Mouse (Mus musculus) embryonic facial prominence, embryonic 14.5 days (tissue): ENCODE data around the gene Usp53. TPM values are rescaled to one million over a fixed set of nuclear protein-coding genes. Genes with fewer than 3 reads are reported as not detected.
A peak's percentile ranks its signal among the peaks of the same experiment; 100 is the strongest.
"Not testable (repeated sequence)": the region's sequence is repeated elsewhere in the genome, so short reads cannot be mapped to it uniquely, and the experiment has no call there.

Experiments
- ATAC-seq: fragments of 200-750 bp; cut with Nextera tagmentation; 2 replicates; pipeline ENCODE4 v1.8.0; 2017; ENCODE audit warnings: low read depth, moderate number of reproducible peaks, moderate TSS enrichment
- DNase-seq: peaks from one replicate; pipeline ENCODE4 v3.0.0-alpha.2; 2015; ENCODE audit warnings: low spot score
- H3K27ac ChIP-seq: fragments of 300-500 bp; sonication (generic); replicated peaks from 2 replicates; pipeline ENCODE4 v1.5.1; 2014; ENCODE audit warnings: low read depth, mild to moderate bottlenecking, low read length, moderate library complexity
- H3K27me3 ChIP-seq: fragments of 300-500 bp; sonication (generic); replicated peaks from 2 replicates; pipeline ENCODE4 v1.6.1; 2014; ENCODE audit warnings: low read length; ENCODE audit not compliant: control insufficient read depth, insufficient read depth
- H3K36me3 ChIP-seq: fragments of 300-500 bp; sonication (generic); 2 replicates; pipeline ENCODE4 v1.6.1; 2014; ENCODE audit warnings: low read length, mixed read lengths; ENCODE audit not compliant: control insufficient read depth, insufficient read depth
- H3K4me1 ChIP-seq: fragments of 300-500 bp; sonication (generic); 2 replicates; pipeline ENCODE4 v1.6.1; 2014; ENCODE audit warnings: antibody characterized with exemption, low read length; ENCODE audit not compliant: control insufficient read depth, insufficient read depth
- H3K4me2 ChIP-seq: fragments of 300-500 bp; sonication (generic); 2 replicates; pipeline ENCODE4 v1.6.1; 2014; ENCODE audit warnings: low read depth, mild to moderate bottlenecking, low read length, moderate library complexity, mixed read lengths
- H3K4me3 ChIP-seq: fragments of 300-500 bp; sonication (generic); 2 replicates; pipeline ENCODE4 v1.5.1; 2014; ENCODE audit warnings: low read depth, mild to moderate bottlenecking, low read length
- H3K9ac ChIP-seq: fragments of 300-500 bp; sonication (generic); 2 replicates; pipeline ENCODE4 v1.6.1; 2014; ENCODE audit warnings: low read depth, mild to moderate bottlenecking, low read length, moderate library complexity, mixed read lengths
- H3K9me3 ChIP-seq: fragments of 300-500 bp; sonication (generic); 2 replicates; pipeline ENCODE4 v1.6.1; 2016; ENCODE audit warnings: low read length; ENCODE audit not compliant: control insufficient read depth
- WGBS: fragments of 180-500 bp; shearing (Covaris S2); extraction: QIAGEN DNeasy Blood & Tissue Kit; methylation state at CpG from one replicate; pipeline ENCODE4 v1.1.7; 2014; 5-methylcytosine and 5-hydroxymethylcytosine counted together
- polyA plus RNA-seq: library from polyadenylated mRNA; unstranded; fragments of >200 nt; fragmentation: Nextera tagmentation; extraction: Ambion mirVana; gene quantifications from 2 replicates; pipeline ENCODE4 v1.2.1, GENCODE M21; 2014

Usp53 gene
- polyA plus RNA-seq, 1 experiment from 2014 or later, result 8.1 TPM

- Histone ChIP-seq H3K4me2 (no peak overlapping the region), H3K36me3 (no peaks in the 10 kb centered on the region), H3K9ac (no peak overlapping the region), H3K9me3 (no peaks in the 10 kb centered on the region), H3K27ac (no peak overlapping the region), H3K4me1 (no peaks in the 10 kb centered on the region), H3K27me3 (no peaks in the 10 kb centered on the region), H3K4me3 (no peak overlapping the region)
- no peak for DNase-seq
- 79% methylated on average over 3 of the region's 3 CpGs for WGBS
- no peak for ATAC-seq
Measured at GRCm38 (mm10) chr3:122974833-122975232, 9.5 kb downstream of the Usp53 start.

DNA sequence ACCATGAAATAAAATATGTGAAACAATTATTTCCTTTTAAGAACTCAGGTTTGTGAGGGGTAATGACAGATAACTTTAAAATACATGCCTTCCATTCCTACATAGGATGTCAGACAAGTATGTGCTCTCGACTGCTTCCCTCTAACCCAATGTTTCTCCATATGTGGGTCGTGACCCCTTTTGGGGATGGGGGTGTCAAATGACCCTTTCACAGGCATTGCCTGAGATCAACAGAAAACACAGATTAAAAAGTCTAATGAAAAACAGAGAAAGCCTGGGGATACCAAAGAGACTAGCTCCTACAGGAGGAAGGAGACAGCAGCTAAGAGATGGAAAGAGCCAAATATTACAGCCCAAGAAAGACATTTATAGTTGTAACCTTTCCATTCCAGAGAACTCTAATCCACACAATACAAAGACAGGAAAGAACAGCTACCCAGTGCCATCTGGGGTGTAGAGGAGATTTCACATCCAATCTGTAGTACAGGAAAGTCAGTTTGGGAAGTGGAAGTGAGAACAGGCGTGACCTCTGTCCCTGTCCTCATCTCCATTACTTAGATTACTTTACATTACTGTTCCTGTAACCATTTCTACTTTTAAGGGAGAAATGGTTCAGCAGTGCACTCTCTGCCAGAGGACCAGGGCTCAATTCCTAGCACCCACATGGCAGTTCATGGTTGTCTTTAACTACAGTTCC is 12.0 kb downstream of the Usp53 start:
- Histone ChIP-seq H3K27me3 (no peaks in the 10 kb centered on the region), H3K9ac (no peak overlapping the region), H3K4me2 (no peak overlapping the region), H3K27ac (no peak overlapping the region), H3K4me1 (no peaks in the 10 kb centered on the region), H3K36me3 (peaks cover 11% of the 10 kb centered on the region; the same call in 1 of the 2 replicates), H3K4me3 (no peak overlapping the region), H3K9me3 (no peaks in the 10 kb centered on the region)
- no peak for DNase-seq
- no peak for ATAC-seq
- 39% methylated on average over 3 of the region's 3 CpGs for WGBS

DNA sequence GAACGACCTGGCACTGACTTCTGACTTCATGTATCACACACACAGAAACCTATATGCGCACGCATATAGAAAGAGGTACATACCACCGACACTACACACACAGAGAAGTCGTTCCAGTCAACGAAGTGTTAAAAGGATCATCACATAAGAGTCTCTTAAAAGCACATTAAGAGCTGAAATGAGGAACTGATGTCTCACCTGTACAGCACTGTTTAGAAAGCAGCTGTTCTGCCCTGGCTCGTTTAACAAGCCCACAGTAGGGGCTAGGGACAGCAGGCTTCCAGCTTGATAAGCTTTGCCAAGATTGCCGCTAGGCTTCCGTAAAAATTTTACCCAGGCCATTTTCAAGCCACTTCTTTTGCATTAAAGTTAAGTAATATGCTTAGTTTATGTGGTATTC is 15.9 kb downstream of the Usp53 start:
- WGBS, result 84% methylated on average over 9 of the region's 9 CpGs
- no peak for DNase-seq
- ATAC-seq, result no peak
- Histone ChIP-seq H3K4me1 (no peaks in the 10 kb centered on the region), H3K27ac (no peak overlapping the region), H3K4me2 (no peak overlapping the region), H3K9me3 (no peaks in the 10 kb centered on the region), H3K4me3 (no peak overlapping the region), H3K36me3 (peaks cover 11% of the 10 kb centered on the region; the same call in 1 of the 2 replicates), H3K27me3 (no peaks in the 10 kb centered on the region), H3K9ac (no peak overlapping the region)

DNA sequence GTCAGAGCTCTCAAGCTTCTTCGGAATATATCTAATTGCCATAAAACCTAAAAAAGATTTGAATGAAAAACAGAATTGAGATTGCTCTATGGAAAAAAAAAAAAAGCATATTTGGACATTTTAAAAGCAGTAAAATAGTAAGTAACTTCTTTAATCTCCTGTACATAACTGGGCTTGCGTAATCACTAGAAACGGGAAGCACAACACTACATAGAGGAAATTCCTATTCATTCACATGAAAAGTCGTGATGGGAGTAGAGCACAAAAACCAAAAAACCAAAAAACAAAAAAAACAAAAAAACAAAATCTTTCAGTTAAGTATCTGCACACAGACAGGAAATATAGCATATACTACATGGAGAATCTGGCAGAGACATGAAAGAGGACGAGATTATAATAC is 20.0 kb downstream of the Usp53 start:
- WGBS, result 83% methylated on average over 5 of the region's 5 CpGs
- Histone ChIP-seq H3K4me1 (no peaks in the 10 kb centered on the region), H3K4me3 (no peak overlapping the region), H3K27ac (no peak overlapping the region), H3K9me3 (no peaks in the 10 kb centered on the region), H3K9ac (no peak overlapping the region), H3K27me3 (no peaks in the 10 kb centered on the region), H3K4me2 (no peak overlapping the region), H3K36me3 (peaks cover 15% of the 10 kb centered on the region; the same call in 1 of the 2 replicates)
- ATAC-seq (no peak), DNase-seq (no peak)

DNA sequence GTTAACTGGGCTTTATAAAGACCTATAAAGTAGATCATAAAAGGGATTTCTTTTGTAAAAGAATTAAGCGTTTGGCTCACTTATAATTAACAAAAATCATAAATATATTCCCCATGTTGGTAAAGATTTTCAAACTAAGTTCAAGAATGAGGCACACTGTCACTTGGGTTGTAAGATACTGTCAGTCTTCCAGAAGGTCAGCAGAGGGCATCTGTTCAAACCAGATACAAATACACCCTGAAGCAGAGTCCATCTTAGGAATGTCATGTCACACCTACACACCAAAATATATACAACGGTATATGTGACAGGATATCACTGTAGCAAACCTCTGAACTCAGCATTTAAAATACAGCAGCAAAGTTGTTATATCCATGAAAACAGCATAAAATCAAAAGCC is 34.2 kb downstream of the Usp53 start:
- no peaks in the 10 kb centered on the region for H3K9me3 ChIP-seq
- peaks cover 23% of the 10 kb centered on the region; the same call in 1 of the 2 replicates for H3K36me3 ChIP-seq
- no peak overlapping the region for H3K27ac ChIP-seq
- ATAC-seq (no peak), DNase-seq (no peak)
- H3K4me2 ChIP-seq, result no peak overlapping the region
- 89% methylated on average over 2 of the region's 2 CpGs for WGBS
- no peaks in the 10 kb centered on the region for H3K27me3 ChIP-seq
- H3K4me1 ChIP-seq, result no peaks in the 10 kb centered on the region
- no peak overlapping the region for H3K9ac ChIP-seq
- no peak overlapping the region for H3K4me3 ChIP-seq

DNA sequence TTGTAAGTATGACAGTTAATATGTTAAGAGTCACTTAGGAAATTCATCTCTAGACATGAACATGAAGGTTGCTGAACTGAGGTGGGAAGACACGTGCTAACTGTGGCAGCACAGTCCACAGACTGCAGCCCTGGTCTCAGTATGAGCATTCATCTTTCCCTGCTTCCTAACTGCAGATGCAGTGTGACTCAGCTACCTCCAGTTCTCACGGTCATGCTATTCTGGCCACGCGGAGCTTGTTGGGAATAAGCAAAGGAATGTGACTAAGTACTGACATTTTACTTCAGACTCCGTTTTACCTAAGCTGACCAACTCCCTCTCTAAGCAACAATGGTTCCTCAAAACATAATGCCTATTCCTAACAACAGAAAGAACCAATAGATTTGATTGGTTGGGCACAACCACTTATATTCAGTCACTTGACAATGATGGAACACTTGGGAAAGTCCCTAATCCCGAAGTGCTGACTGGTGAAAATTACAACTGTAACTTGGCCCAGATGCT is 40.9 kb downstream of the Usp53 start:
- no peaks in the 10 kb centered on the region for H3K9me3 ChIP-seq
- H3K4me1 ChIP-seq, result no peaks in the 10 kb centered on the region
- no peak overlapping the region for H3K27ac ChIP-seq
- no peak for DNase-seq
- H3K4me3 ChIP-seq, result no peak overlapping the region
- H3K4me2 ChIP-seq, result no peak overlapping the region
- 0 out of 2 replicates have a peak, but pooled peaks cover 9% of the 10 kb centered on the region for H3K36me3 ChIP-seq
- no peak overlapping the region for H3K9ac ChIP-seq
- 80% methylated on average over 6 of the region's 6 CpGs for WGBS
- ATAC-seq, result no peak
- H3K27me3 ChIP-seq, result no peaks in the 10 kb centered on the region

DNA sequence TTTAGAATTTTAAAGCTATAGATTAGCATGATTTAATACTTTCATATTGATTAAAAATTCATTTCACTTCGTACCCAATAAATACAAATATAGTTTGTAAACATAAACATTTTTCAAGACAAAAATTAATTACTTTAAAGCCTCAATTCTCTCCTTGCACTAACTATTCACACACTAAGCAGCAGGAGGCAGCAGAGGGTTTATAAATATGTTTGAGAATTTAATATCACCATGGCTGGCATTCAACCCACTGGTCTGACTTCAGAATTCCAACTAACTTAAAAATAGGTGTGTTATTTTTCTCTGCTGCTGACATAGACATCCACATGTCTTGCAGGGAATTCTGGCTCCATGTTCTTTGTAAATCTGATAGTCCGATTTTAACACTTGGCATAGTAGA is 45.1 kb downstream of the Usp53 start:
- Histone ChIP-seq H3K4me2 (no peak overlapping the region), H3K27me3 (no peaks in the 10 kb centered on the region), H3K9me3 (no peaks in the 10 kb centered on the region), H3K36me3 (0 out of 2 replicates have a peak, but pooled peaks cover 5% of the 10 kb centered on the region), H3K9ac (no peak overlapping the region), H3K4me3 (no peak overlapping the region), H3K4me1 (no peaks in the 10 kb centered on the region), H3K27ac (no peak overlapping the region)
- no peak for ATAC-seq
- DNase-seq, result peak; percentile 84
- 71% methylated on average over 2 of the region's 2 CpGs for WGBS

DNA sequence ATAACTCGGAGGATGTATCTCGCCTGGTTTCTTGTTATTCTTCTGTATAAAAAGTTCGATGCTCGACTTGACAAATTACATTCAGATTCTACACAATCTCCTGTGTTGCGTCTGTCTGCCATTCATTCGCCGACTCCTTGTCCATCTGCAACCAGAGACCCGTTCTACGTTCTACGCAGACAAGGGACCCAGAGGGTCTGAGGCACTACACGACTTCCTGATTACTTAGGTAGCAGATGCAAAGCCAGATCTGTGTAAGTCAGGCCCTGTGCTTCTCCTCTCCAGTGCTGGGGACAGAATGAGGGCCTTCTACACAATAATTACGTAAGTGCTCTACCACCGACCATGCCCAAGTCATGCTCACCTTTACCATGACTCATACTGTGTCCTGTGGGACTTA is 47.1 kb downstream of the Usp53 start:
- 77% methylated on average over 13 of the region's 13 CpGs for WGBS
- not testable (repeated sequence) for H3K27ac ChIP-seq, H3K4me2 ChIP-seq

DNA sequence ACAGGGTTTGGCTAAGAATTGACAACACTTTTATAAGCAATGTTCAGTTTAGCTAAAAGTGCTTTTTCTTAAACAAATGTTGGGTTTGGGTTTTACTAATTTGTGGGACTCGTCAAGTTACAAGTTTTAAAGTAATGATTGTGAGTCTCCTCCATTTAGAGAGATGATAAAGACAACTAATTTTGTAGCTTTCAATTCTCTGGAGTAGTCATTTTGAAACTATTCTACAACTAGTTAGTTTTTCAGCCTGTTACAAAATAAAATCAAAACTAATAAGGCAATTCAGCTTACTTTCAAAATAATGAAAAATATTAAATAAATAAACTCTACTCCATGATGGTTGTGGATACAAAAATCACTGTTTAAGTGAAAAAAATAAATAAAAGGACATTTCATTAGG is 51.8 kb downstream of the Usp53 start:
- 89% methylated on average over 1 of the region's 1 CpGs for WGBS
- H3K4me1 ChIP-seq, result no peaks in the 10 kb centered on the region
- H3K9ac ChIP-seq, result no peak overlapping the region
- no peaks in the 10 kb centered on the region for H3K27me3 ChIP-seq
- H3K36me3 ChIP-seq, result peaks cover 13% of the 10 kb centered on the region
- DNase-seq (no peak), ATAC-seq (no peak)
- no peak overlapping the region for H3K27ac ChIP-seq
- no peak overlapping the region for H3K4me2 ChIP-seq
- H3K9me3 ChIP-seq, result no peaks in the 10 kb centered on the region
- no peak overlapping the region for H3K4me3 ChIP-seq

More for the DNA sequence above, 47.1 kb downstream of the Usp53 start:
- not testable (repeated sequence) for H3K9me3 ChIP-seq, H3K27me3 ChIP-seq, H3K4me3 ChIP-seq, H3K4me1 ChIP-seq, DNase-seq, H3K9ac ChIP-seq, ATAC-seq
- H3K36me3 ChIP-seq, result peaks cover 11% of the 10 kb centered on the region; the same call in 1 of the 2 replicates
